Mouse (Mus musculus): Measurements from ENCODE around the gene Klk6.

Gene Klk6

DNA sequence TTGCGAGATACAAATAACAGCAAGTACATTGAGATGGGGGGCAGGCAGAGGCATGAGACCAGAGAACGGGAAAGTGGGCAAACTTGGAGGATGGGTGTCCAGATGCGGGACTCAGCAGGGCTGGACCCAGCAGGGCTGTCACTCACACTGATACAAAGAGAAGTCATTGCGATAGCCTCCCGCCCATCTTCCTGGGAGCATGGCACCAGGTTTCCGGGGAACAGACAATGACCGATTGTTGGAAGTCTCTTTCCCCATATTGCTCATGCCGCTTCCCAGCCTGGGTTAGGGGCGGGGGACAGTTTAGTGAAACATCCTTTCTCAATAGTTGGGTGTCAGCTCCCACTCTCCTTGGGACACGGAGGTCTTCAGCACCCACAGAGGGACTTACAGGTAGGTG, at the start of gene Klk6:
TSS of gene Klk6 (plus strand) at position 301 of the 400 bp plus-strand sequence.
- DNase-seq (ENCODE audit: low spot score), result no peak

DNA sequence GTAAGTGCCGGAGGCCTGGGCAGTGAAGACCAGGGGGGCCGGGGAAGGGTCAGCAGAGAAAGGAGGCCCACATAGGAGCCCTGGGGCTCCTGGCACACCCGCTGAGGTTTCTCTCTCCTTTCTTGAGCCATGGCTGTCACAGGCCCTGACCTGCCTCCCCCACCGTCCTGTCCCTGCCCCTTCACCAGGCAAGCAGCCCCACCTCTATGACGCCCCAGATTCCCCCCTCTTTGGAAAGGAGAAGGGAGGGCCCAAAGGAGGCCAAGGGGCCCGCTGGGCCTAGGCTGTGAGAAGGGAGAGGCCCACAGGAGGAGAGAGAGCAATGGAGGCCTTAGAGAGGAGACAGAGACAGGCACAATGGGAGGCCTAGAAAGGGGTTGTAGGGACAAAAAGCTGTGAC, 49.5 kb upstream of the Klk6 start:
- DNase-seq (ENCODE audit: low spot score), result peak; percentile 25

DNA sequence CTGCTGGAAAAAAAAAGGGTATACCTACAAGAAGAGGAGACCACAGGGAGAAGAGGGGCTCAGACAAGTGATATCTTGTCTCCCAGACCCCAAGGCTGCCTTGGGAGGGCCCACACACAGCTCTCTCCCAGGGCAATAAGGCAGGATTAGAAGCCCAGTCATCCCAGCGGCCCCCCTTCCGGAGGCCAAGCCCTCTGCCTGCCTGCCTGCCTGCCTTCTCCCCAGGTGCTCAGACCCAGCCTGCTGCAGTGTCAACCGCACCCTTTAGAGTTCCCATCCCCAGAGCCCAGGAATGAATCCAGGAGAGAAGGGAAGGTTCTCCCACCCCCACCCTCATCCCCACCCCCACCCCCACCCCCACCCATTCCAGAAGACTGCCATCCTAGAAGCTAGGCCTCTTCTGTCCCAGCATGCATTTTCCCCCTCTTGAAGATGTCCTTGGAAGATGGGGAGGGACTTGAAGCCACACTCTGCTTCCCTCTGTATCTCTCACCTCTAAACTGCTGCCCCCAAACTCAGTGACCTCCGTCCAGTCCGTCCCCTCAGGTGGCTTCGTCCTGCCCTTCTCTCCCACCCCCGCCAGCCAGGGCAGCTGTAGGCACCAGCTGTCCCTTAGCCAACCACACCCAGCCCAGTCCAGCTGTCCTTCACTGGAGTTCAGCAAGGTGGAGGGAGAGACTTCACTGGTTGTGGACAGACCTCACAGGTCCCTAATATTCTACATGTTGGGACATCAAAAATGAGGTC, 48.8 kb upstream of the Klk6 start:
- DNase-seq (ENCODE audit: low spot score), result peak; percentile 38

DNA sequence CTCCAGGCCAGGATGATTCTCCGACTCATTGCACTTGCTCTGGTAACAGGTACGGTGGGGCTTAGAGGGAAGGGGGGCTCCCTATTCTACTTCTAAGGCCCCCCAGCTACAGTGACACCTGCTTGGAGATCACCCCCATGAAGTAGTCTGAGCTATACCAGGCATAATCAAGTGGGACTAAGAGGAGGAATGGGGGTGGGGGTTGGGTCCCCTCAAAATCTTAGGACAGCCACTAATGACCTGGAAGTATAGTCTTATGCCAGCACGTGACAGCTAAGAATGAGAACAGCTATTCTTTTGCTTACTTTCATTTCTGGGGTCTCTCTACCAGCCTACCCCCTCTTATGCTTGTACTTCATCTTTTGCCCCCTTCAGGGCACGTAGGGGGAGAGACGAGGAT, 47.8 kb upstream of the Klk6 start:
- DNase-seq (ENCODE audit: low spot score), result peak; percentile 28

DNA sequence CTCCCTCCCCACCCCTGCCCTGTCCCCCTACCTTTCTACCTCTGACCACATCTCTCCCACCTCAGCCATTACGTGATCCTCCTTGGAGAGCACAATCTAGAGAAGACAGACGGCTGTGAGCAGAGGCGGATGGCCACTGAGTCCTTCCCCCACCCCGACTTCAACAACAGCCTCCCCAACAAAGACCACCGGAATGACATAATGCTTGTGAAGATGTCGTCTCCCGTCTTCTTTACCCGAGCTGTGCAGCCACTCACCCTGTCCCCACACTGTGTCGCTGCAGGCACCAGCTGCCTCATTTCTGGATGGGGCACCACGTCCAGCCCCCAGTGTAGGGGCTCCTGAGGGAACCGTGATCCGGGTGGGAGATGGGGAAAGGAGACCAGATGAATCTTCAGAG, 46.9 kb upstream of the Klk6 start:
- peak; percentile 35 for DNase-seq (ENCODE audit: low spot score)

DNA sequence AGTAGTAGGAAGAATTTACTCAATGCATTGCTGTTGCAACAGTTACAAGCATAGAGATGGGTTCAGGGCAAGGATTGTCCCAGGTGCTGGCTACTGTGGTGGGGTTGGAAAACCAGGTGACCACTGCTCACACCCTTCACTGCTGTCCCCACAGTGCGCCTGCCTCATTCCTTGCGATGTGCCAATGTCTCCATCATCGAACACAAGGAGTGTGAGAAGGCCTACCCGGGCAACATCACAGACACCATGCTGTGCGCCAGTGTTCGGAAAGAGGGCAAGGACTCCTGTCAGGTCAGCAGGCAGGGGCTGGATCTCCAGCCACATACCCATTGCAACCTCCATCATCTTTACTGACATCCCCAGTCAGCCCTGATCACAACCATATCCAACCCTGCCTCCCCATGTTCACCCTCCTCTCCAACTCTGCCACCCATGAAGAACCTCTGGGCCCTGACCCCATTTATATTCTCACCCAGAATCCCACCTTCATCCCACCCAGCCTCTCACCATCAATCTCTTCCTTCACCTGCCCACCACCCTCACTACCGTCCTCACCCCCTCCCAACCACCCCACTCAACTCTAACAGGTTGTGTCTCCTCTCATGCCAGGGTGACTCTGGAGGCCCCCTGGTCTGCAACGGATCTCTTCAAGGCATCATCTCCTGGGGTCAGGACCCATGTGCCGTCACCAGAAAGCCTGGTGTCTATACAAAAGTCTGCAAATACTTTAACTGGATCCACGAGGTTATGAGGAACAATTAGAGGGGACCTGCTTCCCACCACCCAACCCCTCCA, 45.9 kb upstream of the Klk6 start:
- DNase-seq (ENCODE audit: low spot score), result peak; percentile 23

- peak; percentile 26 for DNase-seq (ENCODE audit: low spot score)
Observed at GRCm38 (mm10) chr7:43780241-43780640, 44.1 kb upstream of the Klk6 start.

DNA sequence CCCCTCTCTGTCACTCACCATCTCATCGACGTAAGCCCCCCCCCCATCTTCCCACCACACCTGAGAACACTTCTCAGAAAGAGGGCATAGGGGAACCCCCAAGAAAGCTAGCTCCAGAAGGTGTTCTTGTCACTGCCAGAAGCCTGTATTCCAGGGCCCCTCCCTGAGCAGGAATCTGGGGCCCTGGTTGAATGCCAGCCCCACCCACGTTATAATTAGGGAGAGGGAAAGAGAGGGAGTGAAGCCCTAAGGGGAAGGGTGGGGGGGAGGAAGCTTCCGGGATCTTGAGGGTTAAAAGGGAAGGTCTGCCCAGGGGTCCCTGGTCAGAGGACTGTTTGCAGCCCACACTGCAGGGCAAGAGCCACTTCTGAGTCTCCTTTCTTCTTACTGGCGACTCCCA, 43.6 kb upstream of the Klk6 start, which contains the start of gene Klk10:
TSS of gene Klk10 (plus strand) at position 290 of the 400 bp plus-strand sequence.
- DNase-seq (ENCODE audit: low spot score), result peak; percentile 38

GRCm38 (mm10) chr7:43781541-43781940, 42.8 kb upstream of the Klk6 start:
- DNase-seq (ENCODE audit: low spot score), result peak; percentile 38

DNA sequence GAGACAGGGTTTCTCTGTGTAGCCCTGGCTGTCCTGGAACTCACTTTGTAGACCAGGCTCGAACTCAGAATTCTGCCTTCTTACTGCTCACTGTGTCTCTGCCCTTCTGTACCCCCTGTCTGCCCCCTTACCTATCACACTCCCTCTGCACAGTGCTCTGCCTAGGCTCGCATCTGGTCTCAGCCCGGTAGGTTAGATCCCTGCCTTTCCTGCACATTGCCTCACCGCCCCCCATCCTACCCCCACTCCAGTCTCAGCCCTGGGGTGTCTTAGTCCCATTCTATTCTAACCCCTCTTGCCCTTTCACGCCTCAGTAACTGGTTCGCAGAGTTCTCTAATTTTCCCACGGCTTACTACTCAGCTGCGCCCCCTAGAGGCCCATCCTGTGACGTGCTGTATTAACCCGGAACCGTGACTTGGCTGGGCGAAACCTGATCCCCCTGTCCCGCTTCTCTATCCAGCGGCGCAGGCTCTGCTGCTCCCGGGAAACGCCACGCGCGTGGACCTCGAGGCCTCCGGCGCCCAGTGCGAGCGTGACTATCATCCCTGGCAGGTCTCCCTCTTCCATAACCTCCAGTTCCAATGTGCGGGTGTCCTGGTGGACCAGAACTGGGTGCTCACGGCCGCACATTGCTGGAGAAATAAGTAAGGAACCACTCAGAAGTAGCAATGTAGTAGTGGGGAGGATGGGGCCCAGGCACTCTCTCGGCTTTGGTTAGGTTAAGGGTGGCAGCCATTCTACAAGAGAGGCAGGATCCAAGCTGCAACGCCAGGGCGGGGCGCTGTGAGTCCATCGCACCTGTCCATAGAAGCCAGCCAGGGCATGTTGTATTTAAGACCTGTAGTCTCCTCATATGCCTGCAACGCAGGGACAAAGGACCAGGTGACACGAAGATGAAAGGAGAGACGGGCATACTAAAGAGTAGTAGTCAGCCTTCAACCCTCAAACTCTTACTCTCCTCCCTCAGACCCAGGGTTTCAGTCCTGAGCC, 41.7 kb upstream of the Klk6 start:
- peak; percentile 87 for DNase-seq (ENCODE audit: low spot score)

GRCm38 (mm10) chr7:43785286-43785685, 39.0 kb upstream of the Klk6 start:
- DNase-seq (ENCODE audit: low spot score), result no peak

DNA sequence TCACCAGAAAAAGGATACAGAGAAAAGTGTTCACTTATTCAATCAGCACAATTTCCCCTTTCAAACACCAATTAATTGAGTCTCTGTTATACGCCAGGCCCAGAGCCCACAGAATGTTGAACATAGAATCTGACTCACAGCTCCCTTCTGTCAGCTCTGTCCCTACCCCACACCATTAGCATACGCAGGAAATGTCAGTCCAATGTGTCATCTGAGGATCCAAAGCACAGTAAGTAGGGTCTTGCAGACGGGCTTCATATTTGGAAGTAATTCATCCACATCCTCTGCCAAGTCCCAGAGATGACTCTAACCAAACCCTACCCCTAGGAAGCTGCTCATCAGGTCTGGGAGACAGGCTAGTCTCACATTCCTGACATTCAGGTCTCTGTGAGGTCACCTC, 36.2 kb upstream of the Klk6 start:
- DNase-seq (ENCODE audit: low spot score), result no peak

- no peak for DNase-seq (ENCODE audit: low spot score)
Observed at GRCm38 (mm10) chr7:43789295-43789694, 35.0 kb upstream of the Klk6 start.

GRCm38 (mm10) chr7:43791591-43791990, 32.7 kb upstream of the Klk6 start, which contains the start of gene Klk9:
Gene Klk9 (plus strand): TSS chr7:43791891.
- no peak for DNase-seq (ENCODE audit: low spot score)

DNA sequence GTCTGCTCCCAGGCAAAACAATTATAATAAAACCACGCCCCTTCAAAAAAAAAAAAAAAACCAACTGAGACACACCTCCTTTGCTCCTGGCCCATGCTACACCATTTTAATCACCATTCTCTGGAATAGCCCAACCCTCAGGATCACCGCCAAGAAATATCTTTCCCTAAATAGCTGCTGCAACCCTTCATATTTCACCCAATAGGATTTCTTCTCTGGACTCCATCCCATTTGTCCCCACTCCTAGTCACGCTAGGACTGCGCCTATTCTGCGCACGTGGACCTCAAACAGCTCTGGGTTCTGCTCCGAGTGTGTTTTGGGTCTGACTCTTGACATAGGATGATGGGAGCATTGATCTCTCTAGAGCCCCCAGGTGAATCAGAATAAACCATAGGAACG, 27.9 kb upstream of the Klk6 start:
- no peak for DNase-seq (ENCODE audit: low spot score)

GRCm38 (mm10) chr7:43797333-43797769, 26.9 kb upstream of the Klk6 start, which contains the start of gene Klk8:
Gene Klk8 (plus strand): TSS chr7:43797577.
- peak; percentile 61 for DNase-seq (ENCODE audit: low spot score)

DNA sequence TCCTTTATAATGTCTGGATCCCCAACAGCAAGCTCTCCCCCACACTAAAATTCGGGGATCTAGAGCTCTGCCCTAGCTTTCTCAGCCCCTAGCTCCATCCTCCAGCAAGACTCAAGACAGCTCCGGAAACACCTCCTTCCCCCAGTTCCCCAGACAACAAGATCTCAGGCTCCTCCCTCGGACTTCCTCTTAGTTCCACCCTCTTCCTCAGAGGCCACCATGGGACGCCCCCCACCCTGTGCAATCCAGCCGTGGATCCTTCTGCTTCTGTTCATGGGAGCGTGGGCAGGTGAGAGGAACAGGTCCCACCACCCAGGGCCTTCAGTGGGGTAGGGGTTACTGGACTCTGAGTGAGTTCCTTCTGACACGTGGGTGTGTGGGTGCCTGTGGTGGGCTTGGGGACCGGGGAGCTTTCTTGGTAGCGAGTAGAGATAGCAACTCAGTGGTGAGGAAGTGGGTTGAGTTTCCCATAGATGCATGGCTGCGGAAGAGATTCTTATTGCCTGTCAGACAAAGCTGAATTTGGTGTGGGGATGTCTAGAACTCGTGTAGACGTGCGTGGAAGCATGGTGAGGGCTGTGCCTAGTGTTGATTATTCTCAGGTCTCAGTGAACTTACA, 26.3 kb upstream of the Klk6 start:
- no peak for DNase-seq (ENCODE audit: low spot score)

DNA sequence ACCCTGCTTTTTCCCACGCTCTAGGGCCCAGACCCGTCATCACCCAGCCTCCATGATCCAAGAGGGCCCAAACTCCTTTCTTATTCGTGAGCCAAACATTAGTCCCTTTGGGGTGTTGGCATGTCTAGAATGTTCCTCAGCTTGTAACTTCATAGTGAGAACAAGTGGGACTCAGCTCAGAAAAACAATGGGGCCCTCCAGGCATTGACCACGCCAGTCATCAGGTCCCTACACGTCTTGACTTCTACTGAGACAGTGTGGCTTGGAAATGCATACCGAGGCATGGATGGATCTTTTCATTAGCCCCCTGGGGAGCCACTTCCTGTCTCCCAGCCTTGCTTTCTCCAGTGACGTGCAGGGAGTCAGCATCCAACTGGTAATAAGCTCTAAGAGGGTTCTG, 24.4 kb upstream of the Klk6 start:
- DNase-seq (ENCODE audit: low spot score), result no peak

- no peak for DNase-seq (ENCODE audit: low spot score)
Observed at GRCm38 (mm10) chr7:43810994-43811393, 13.3 kb upstream of the Klk6 start, which contains the start of gene Klk7. Gene Klk7 (plus strand): TSS chr7:43811294.

DNA sequence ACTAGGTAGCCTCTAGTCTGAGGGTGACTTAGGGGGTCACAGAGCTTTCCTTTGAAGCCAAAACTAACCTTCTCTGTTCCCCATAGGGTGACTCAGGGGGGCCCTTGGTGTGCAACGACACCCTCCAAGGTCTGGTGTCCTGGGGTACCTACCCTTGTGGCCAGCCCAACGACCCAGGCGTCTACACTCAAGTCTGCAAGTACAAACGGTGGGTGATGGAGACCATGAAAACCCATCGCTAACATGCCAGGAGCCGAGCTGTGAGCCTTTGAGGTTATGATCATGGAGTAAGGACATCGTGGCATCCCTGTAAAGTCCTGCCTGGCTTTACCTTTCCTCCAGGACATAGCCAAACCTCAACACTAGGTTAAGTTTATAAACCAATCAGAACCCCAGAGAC, 9.1 kb upstream of the Klk6 start:
- no peak for DNase-seq (ENCODE audit: low spot score)

DNA sequence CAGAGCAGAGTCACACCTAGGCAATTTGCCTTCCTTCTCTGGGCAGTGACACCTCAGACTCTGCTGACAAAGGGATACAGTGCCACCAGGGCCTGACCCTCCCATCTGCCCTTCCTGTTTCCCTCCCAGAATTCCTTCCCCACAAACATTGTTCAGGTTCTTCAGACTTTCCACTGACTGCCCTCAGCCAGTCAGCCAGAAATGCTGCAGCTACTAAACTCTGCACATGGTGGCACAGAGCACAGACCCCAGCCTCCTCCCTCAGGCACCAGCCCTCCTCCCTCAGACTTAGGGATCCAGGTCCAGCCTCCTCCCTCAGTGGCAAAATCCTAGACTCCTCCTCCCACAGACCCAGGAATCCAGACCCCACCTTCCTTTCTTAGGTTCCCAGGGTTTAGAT, 7.6 kb upstream of the Klk6 start:
- DNase-seq (ENCODE audit: low spot score), result no peak

Measured in testis, postnatal 10 days (tissue).